Mouse (Mus musculus): ENCODE results near the gene Rgma. TPM values are rescaled to one million over a fixed set of nuclear protein-coding genes. Genes with fewer than 3 reads are reported as not detected.

The Rgma gene
- polyA plus RNA-seq, 1 experiment from 2014 or later: 38.6 TPM

DNA sequence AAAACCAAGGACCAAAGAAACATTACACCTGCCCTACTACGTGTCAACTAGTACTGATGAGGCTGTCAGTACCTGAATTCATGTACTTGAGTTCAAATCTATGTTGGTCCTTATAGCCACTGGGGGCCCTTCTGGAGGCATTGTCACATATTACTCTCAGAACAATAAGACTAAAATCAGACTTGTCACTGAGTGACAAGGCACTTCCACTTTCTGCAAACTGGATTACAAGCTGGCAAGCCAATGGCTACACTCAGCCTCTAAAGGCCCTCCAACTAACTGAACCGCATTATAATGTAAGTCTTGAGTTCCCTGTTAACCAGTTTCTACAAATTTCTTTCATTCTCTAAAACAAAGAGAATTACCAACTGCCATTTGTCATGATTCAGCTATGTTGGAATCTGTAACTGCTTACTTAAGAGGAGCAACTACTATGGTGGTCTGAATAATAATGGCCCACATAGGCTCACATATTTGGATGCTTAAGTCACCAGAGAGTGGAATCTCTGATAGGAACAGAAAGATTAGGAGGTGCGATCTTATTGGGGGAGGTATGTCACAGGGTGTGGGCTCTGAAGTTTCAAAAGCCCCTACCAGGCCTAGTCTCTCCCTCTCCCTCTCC, 77.0 kb downstream of the Rgma start:
- no peak overlapping the region for H3K9ac ChIP-seq (ENCODE audit: low read depth, low read length)
- no peak overlapping the region for H3K27ac ChIP-seq (ENCODE audit: low read length)
- no peak overlapping the region for H3K4me3 ChIP-seq (ENCODE audit: low read depth, low read length)
- H3K36me3 ChIP-seq (ENCODE audit: control insufficient read depth, insufficient read depth, low read length): peaks cover 56% of the 10 kb centered on the region
- no peak for ATAC-seq
- WGBS: 96% methylated on average over 3 of the region's 3 CpGs
- no peaks in the 10 kb centered on the region for H3K4me1 ChIP-seq (ENCODE audit: control insufficient read depth, insufficient read depth, low read length)
- no peaks in the 10 kb centered on the region for H3K27me3 ChIP-seq (ENCODE audit: control insufficient read depth, insufficient read depth, low read depth, low read length)
- no peaks in the 10 kb centered on the region for H3K9me3 ChIP-seq (replicated peaks; ENCODE audit: control insufficient read depth, low read length, poor library complexity, severe bottlenecking)
- H3K4me2 ChIP-seq (ENCODE audit: low read length): no peak overlapping the region

- Histone ChIP-seq H3K9ac (ENCODE audit: low read depth, low read length) (no peak overlapping the region), H3K4me2 (ENCODE audit: low read length) (no peak overlapping the region), H3K27ac (ENCODE audit: low read length) (no peak overlapping the region), H3K36me3 (ENCODE audit: control insufficient read depth, insufficient read depth, low read length) (peaks cover 50% of the 10 kb centered on the region), H3K4me3 (ENCODE audit: low read depth, low read length) (no peak overlapping the region), H3K4me1 (ENCODE audit: control insufficient read depth, insufficient read depth, low read length) (no peaks in the 10 kb centered on the region), H3K27me3 (ENCODE audit: control insufficient read depth, insufficient read depth, low read depth, low read length) (no peaks in the 10 kb centered on the region), H3K9me3 (replicated peaks; ENCODE audit: control insufficient read depth, low read length, poor library complexity, severe bottlenecking) (no peaks in the 10 kb centered on the region)
- 86% methylated on average over 12 of the region's 12 CpGs for WGBS
- ATAC-seq: no peak
Observed at GRCm38 (mm10) chr7:73454113-73454512, 78.8 kb downstream of the Rgma start.

- H3K9me3 ChIP-seq (replicated peaks; ENCODE audit: control insufficient read depth, low read length, poor library complexity, severe bottlenecking): no peaks in the 10 kb centered on the region
- H3K27me3 ChIP-seq (ENCODE audit: control insufficient read depth, insufficient read depth, low read depth, low read length): no peaks in the 10 kb centered on the region
- WGBS: 93% methylated on average over 2 of the region's 2 CpGs
- no peak overlapping the region for H3K27ac ChIP-seq (ENCODE audit: low read length)
- H3K36me3 ChIP-seq (ENCODE audit: control insufficient read depth, insufficient read depth, low read length): peaks cover 50% of the 10 kb centered on the region
- no peak for ATAC-seq
- no peaks in the 10 kb centered on the region for H3K4me1 ChIP-seq (ENCODE audit: control insufficient read depth, insufficient read depth, low read length)
- H3K4me3 ChIP-seq (ENCODE audit: low read depth, low read length): no peak overlapping the region
- no peak overlapping the region for H3K4me2 ChIP-seq (ENCODE audit: low read length)
- H3K9ac ChIP-seq (ENCODE audit: low read depth, low read length): no peak overlapping the region
Observed at GRCm38 (mm10) chr7:73463546-73463945, 88.2 kb downstream of the Rgma start.

DNA sequence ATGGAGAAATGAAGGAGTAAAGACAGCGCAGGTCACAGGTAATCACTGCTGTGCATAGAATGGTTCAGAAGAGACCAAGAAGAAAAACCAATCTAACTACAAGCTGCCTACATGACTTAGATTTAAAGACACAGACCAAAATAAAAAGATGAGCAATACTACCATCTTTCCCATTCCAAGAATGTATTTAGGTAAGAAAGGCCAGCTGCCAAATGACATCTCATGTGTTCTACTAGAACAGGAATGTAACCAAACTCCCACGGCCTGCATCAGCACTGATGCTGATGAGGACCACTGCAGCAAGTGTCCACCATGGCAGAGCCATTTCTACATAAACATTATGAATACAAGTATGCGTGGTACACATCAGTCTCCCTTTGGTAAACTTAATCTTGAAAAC, 92.4 kb downstream of the Rgma start:
- WGBS: 96% methylated on average over 3 of the region's 3 CpGs
- H3K4me2 ChIP-seq (ENCODE audit: low read length): no peak overlapping the region
- H3K27ac ChIP-seq (ENCODE audit: low read length): no peak overlapping the region
- H3K4me1 ChIP-seq (ENCODE audit: control insufficient read depth, insufficient read depth, low read length): no peaks in the 10 kb centered on the region
- H3K36me3 ChIP-seq (ENCODE audit: control insufficient read depth, insufficient read depth, low read length): peaks cover 55% of the 10 kb centered on the region
- no peak for ATAC-seq
- H3K9me3 ChIP-seq (replicated peaks; ENCODE audit: control insufficient read depth, low read length, poor library complexity, severe bottlenecking): no peaks in the 10 kb centered on the region
- no peak overlapping the region for H3K4me3 ChIP-seq (ENCODE audit: low read depth, low read length)
- no peak overlapping the region for H3K9ac ChIP-seq (ENCODE audit: low read depth, low read length)
- H3K27me3 ChIP-seq (ENCODE audit: control insufficient read depth, insufficient read depth, low read depth, low read length): no peaks in the 10 kb centered on the region

Other genes starting within 250 kb of the Rgma start
- gene Chd2, start 166.3 kb downstream of the Rgma start, polyA plus RNA-seq (2015; fragmentation: Nextera tagmentation; extraction: Ambion mirVana): 44.8 and 49.0 TPM in 2 replicates